Mouse (Mus musculus): ENCODE measurements around the gene Immp2l. TPM values are rescaled to one million over a fixed set of nuclear protein-coding genes. Genes with fewer than 3 reads are reported as not detected.

The Immp2l gene
- polyA plus RNA-seq, 1 experiment, result 0.19 TPM

GRCm38 (mm10) chr12:41409431-41409830, 385.5 kb downstream of the Immp2l start:
- TF ChIP-seq GATA1 (IDR thresholded peaks at IDR 0.05; ENCODE audit: low read length), result no peak

GRCm38 (mm10) chr12:41416635-41417034, 392.7 kb downstream of the Immp2l start:
- TF ChIP-seq GATA1 (IDR thresholded peaks at IDR 0.05; ENCODE audit: low read length), result no peak

GRCm38 (mm10) chr12:41417099-41417498, 393.2 kb downstream of the Immp2l start:
- TF ChIP-seq GATA1 (IDR thresholded peaks at IDR 0.05; ENCODE audit: low read length), result no peak

- TF ChIP-seq GATA1 (IDR thresholded peaks at IDR 0.05; ENCODE audit: low read length), result no peak
Observed at GRCm38 (mm10) chr12:41417961-41418360, 394.1 kb downstream of the Immp2l start.

- TF ChIP-seq GATA1 (IDR thresholded peaks at IDR 0.05; ENCODE audit: low read length), result no peak
Observed at GRCm38 (mm10) chr12:41425101-41425679, 401.3 kb downstream of the Immp2l start.

- no peak for TF ChIP-seq GATA1 (IDR thresholded peaks at IDR 0.05; ENCODE audit: low read length)
Observed at GRCm38 (mm10) chr12:41427464-41427863, 403.6 kb downstream of the Immp2l start.

GRCm38 (mm10) chr12:41428806-41429205, 404.9 kb downstream of the Immp2l start:
- TF ChIP-seq GATA1 (IDR thresholded peaks at IDR 0.05; ENCODE audit: low read length), result no peak

- TF ChIP-seq GATA1 (IDR thresholded peaks at IDR 0.05; ENCODE audit: low read length), result no peak
Observed at GRCm38 (mm10) chr12:41436206-41436985, 412.5 kb downstream of the Immp2l start.

- TF ChIP-seq GATA1 (IDR thresholded peaks at IDR 0.05; ENCODE audit: low read length), result no peak
Observed at GRCm38 (mm10) chr12:41438446-41438845, 414.6 kb downstream of the Immp2l start.

GRCm38 (mm10) chr12:41468374-41468991, 444.6 kb downstream of the Immp2l start:
- no peak for TF ChIP-seq GATA1 (IDR thresholded peaks at IDR 0.05; ENCODE audit: low read length)

GRCm38 (mm10) chr12:41469096-41469801, 445.4 kb downstream of the Immp2l start:
- TF ChIP-seq GATA1 (IDR thresholded peaks at IDR 0.05; ENCODE audit: low read length), result no peak

GRCm38 (mm10) chr12:41481486-41481885, 457.6 kb downstream of the Immp2l start:
- TF ChIP-seq GATA1 (IDR thresholded peaks at IDR 0.05; ENCODE audit: low read length), result no peak

- no peak for TF ChIP-seq GATA1 (IDR thresholded peaks at IDR 0.05; ENCODE audit: low read length)
Observed at GRCm38 (mm10) chr12:41483091-41483592, 459.3 kb downstream of the Immp2l start.

- no peak for TF ChIP-seq GATA1 (IDR thresholded peaks at IDR 0.05; ENCODE audit: low read length)
Observed at GRCm38 (mm10) chr12:41483593-41484451, 459.9 kb downstream of the Immp2l start.

All from G1E-ER4 (cell line).